ENCODE assay signal across 16 mouse cellular contexts in the genomic region with DNA sequence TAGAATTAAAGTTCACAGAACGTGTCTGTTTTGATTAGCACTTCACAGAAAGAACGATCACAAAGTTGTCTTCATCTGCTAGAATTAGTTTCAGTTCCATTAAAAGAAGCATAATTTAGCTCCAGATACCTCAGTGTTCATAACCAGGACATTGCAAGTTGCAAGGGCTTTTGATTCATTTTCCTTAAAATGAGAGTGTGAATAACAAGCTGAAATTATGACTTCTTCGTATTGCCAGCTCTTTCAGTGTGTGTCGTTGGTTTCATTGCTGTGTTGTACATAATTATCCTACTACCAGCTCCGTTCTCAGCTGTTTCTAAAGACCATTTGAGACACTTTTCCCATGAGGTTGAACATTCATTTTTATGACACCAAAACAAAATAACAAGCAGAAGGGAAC.
"Had no signal": no experiment of that assay in that cellular context is flagged by ENCODE, and none has a peak within 500 bp of the region (broad histone marks: within the 10 kb centered on the region; RNA-seq: fewer than 3 reads in every experiment).

No protein-coding gene starts in this region.

- H3K4me3 ChIP-seq: neural tube, embryonic 13.5 days; neural tube, embryonic 15.5 days; stomach, embryonic 15.5 days had no signal

- H3K9ac ChIP-seq: neural tube, embryonic 13.5 days; neural tube, embryonic 15.5 days; stomach, embryonic 15.5 days had no signal

- H3K27ac ChIP-seq: neural tube, embryonic 13.5 days; neural tube, embryonic 15.5 days; stomach, embryonic 15.5 days; stomach, postnatal 0 days had no signal

- DNase-seq: retina, postnatal 1 day; right cerebral cortex, adult 18-20 months; right cerebral cortex, postnatal 14 days; right cerebral cortex, postnatal 25 days; right cerebral cortex, postnatal 4 days; spleen, adult 18-20 months; thymus, adult 18-20 months; thymus, adult 2 months; thymus, postnatal 14 days; thymus, postnatal 25 days; thymus, postnatal 36 days; thymus, postnatal 4 days had no signal

- H3K4me2 ChIP-seq: neural tube, embryonic 13.5 days; neural tube, embryonic 15.5 days; stomach, embryonic 15.5 days had no signal

- H3K4me1 ChIP-seq: neural tube, embryonic 13.5 days; neural tube, embryonic 15.5 days; stomach, embryonic 15.5 days had no signal

- H3K27me3 ChIP-seq: neural tube, embryonic 13.5 days; neural tube, embryonic 15.5 days; stomach, embryonic 15.5 days had no signal

- H3K36me3 ChIP-seq: neural tube, embryonic 13.5 days; neural tube, embryonic 15.5 days; stomach, embryonic 15.5 days had no signal

- H3K9me3 ChIP-seq: neural tube, embryonic 13.5 days; neural tube, embryonic 15.5 days; stomach, embryonic 15.5 days had no signal
